Mouse (Mus musculus) embryonic fibroblast, embryonic 13.5 days (primary cell): ENCODE data around the gene Gabarap.

ENCODE experiments used
- CTCF ChIP-seq: IDR thresholded peaks from 2 replicates; pipeline ENCODE4 v1.5.1; 2011; ENCODE audit warnings: mild to moderate bottlenecking, control low read depth, low read length, moderate library complexity, borderline replicate concordance; ENCODE audit not compliant: insufficient read depth
- POLR2A ChIP-seq: IDR thresholded peaks from 2 replicates; pipeline ENCODE4 v1.6.1; 2011; ENCODE audit warnings: low read depth, mild to moderate bottlenecking, control low read depth, low read length, moderate library complexity

DNA sequence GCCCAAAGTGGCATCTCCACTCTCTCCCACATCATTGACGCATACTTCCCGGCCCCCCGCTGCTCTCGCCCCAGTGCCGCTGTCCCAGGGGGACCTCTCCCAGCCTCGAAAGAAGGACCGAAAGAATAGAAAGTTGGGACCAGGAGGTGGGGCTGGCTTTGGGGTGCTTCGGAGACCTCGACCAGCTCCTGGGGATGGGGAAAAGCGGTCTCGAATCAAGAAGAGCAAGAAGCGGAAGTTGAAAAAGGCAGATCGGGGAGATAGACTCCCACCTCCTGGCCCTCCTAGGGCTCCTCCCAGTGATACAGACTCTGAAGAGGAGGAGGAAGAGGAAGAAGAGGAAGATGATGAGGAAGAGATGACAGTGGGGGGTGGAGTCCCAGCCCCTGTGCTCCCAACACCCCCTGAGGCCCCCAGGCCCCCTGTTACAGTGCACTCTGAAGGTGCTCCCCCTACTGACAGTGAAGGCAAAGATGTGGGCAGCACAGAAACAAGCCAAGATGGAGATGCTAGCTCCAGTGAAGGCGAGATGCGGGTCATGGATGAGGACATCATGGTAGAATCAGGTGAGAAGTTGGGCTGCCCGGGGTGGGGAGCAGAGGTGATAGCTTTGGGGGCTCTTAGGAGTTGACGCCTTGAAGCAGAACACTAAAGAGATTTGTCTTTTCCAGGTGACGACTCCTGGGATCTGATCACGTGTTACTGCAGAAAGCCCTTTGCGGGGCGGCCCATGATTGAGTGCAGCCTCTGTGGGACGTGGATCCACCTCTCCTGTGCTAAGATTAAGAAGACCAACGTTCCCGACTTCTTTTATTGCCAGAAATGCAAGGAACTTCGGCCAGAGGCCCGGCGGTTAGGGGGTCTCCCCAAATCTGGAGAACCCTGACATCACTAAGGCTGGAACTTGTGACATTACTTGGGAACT, 7.9 kb downstream of the Gabarap start:
- TF ChIP-seq CTCF (no peak; the same call in 1 of the 2 replicates), POLR2A (no peak)
